Mouse (Mus musculus) neural tube, embryonic 11.5 days (tissue): ENCODE results near the gene Sptssb. TPM values are rescaled to one million over a fixed set of nuclear protein-coding genes. Genes with fewer than 3 reads are reported as not detected.

ENCODE experiments used
- ATAC-seq: fragments of 200-750 bp; cut with Nextera tagmentation; 2 replicates; pipeline ENCODE4 v1.8.0; 2017; ENCODE audit warnings: moderate number of reproducible peaks, mild to moderate bottlenecking, moderate TSS enrichment, moderate library complexity; ENCODE audit not compliant: insufficient read depth, low FRiP score, low TSS enrichment
- DNase-seq: peaks from one replicate; pipeline ENCODE4 v3.0.0-alpha.2; 2015; ENCODE audit warnings: low spot score
- H3K27ac ChIP-seq: fragments of 300-500 bp; sonication (generic); 2 replicates; pipeline ENCODE4 v1.5.1; 2014; ENCODE audit warnings: low read depth, mild to moderate bottlenecking, low read length
- H3K27me3 ChIP-seq: fragments of 300-500 bp; sonication (generic); 2 replicates; pipeline ENCODE4 v1.6.1; 2014; ENCODE audit warnings: mild to moderate bottlenecking, low read length, mixed read lengths; ENCODE audit not compliant: control insufficient read depth, insufficient read depth
- H3K36me3 ChIP-seq: fragments of 300-500 bp; sonication (generic); 2 replicates; pipeline ENCODE4 v1.6.1; 2014; ENCODE audit warnings: mild to moderate bottlenecking, low read length, moderate library complexity, mixed read lengths; ENCODE audit not compliant: control insufficient read depth, insufficient read depth
- H3K4me1 ChIP-seq: fragments of 300-500 bp; sonication (generic); 2 replicates; pipeline ENCODE4 v1.6.1; 2014; ENCODE audit warnings: low read length, mixed read lengths; ENCODE audit not compliant: control insufficient read depth, insufficient read depth
- H3K4me2 ChIP-seq: fragments of 300-500 bp; sonication (generic); 2 replicates; pipeline ENCODE4 v1.6.1; 2014; ENCODE audit warnings: low read depth, mild to moderate bottlenecking, moderate library complexity
- H3K4me3 ChIP-seq: fragments of 300-500 bp; sonication (generic); 2 replicates; pipeline ENCODE4 v1.5.1; 2014; ENCODE audit warnings: low read depth, low read length
- H3K9ac ChIP-seq: fragments of 300-500 bp; sonication (generic); 2 replicates; pipeline ENCODE4 v1.6.1; 2014; ENCODE audit warnings: mild to moderate bottlenecking, low read length
- H3K9me3 ChIP-seq: fragments of 300-500 bp; sonication (generic); 2 replicates; pipeline ENCODE4 v1.6.1; 2016; ENCODE audit warnings: low read length; ENCODE audit not compliant: control insufficient read depth
- WGBS: fragments of 180-500 bp; shearing (Covaris S2); extraction: QIAGEN DNeasy Blood & Tissue Kit; methylation state at CpG from one replicate; pipeline ENCODE4 v1.1.7; 2014; 5-methylcytosine and 5-hydroxymethylcytosine counted together
- polyA plus RNA-seq: library from polyadenylated mRNA; unstranded; fragments of >200 nt; fragmentation: Nextera tagmentation; extraction: Ambion mirVana; gene quantifications from 2 replicates; pipeline ENCODE4 v1.2.1, GENCODE M21; 2014

Sptssb gene
- polyA plus RNA-seq, 1 experiment from 2014 or later = 0.73 TPM

DNA sequence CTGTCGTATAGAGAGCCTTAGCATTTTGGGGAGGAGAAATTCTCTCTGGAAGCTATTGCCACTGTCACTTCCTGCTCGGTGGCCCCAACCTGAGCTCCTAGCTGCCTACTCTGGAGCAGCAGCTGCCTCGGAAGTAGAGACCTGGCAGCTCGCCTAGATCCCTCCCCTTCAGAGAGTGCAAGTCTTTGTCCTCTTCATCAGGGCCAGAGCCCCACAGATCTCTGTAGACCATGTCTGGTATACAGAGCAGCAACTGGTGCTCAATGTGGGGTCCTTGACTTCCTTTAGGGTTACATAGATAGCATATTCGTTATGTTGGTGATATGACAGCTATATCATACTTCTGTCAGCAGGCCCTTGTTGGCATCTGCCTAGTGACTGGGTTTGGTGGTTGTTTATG lies 41.3 kb downstream of the Sptssb start:
- DNase-seq (no peak), ATAC-seq (no peak)
- no peak overlapping the region for H3K4me3 ChIP-seq
- WGBS = 81% methylated on average over 5 of the region's 5 CpGs
- no peak overlapping the region for H3K27ac ChIP-seq
- H3K4me2 ChIP-seq = no peak overlapping the region
- H3K9ac ChIP-seq = no peak overlapping the region
- H3K4me1 ChIP-seq = no peaks in the 10 kb centered on the region
- H3K36me3 ChIP-seq = no peaks in the 10 kb centered on the region
- no peaks in the 10 kb centered on the region for H3K9me3 ChIP-seq
- no peaks in the 10 kb centered on the region for H3K27me3 ChIP-seq

DNA sequence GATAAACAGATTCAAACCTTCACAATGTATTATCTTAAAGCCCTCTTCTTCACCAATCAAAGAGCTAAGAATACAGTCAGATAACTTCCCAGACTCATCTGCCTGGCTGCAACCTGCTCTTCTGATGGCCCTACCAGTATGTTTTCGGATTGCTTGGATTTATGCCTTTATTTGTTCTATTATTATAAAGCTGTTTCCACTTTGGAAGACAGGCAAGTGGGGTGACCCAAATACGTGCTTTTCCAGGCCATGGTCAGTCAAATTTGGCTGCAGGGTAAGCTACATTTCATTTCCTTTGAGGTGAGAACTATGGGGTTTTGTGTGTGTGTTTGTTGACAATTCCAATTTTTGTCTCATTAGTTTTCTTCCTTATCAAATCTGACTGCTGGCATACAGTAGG lies 43.2 kb downstream of the Sptssb start:
- Histone ChIP-seq H3K4me2 (no peak overlapping the region), H3K36me3 (no peaks in the 10 kb centered on the region), H3K9ac (no peak overlapping the region), H3K9me3 (no peaks in the 10 kb centered on the region), H3K4me3 (no peak overlapping the region), H3K27me3 (no peaks in the 10 kb centered on the region), H3K4me1 (no peaks in the 10 kb centered on the region), H3K27ac (no peak overlapping the region)
- DNase-seq (no peak), ATAC-seq (no peak)
- 90% methylated on average over 2 of the region's 2 CpGs for WGBS

DNA sequence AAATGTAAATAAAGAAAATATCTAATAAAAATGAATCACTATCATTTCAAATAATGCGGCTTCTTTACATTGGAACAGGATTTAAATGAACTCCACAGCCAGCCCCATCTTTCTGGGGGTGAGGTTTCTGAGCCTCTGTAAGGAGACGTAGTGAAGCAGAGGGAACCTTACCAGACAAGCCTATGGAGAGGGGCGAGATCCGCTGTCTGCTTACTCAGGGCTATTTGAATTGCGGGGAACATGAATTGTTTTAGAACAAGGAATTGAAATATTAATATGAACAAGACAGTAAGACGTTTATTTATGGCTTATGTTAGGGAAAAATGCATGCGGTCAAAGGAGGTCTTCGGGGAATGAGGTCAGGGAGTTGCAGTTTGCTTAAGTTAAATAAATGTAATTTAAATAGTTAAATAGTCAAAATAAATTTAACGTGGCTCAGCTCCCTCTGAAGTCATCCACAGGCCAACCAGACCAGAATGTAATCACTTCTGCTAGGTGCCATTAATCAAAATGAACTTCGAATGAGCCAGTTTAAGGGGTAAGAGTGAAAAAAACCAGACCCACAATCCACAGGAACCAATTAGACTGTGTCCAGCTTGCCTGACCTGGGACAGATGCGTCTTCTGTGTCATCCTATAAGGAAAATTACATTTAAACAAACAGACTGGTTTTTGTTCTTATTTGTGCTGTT lies 46.6 kb downstream of the Sptssb start:
- Histone ChIP-seq H3K9me3 (no peaks in the 10 kb centered on the region), H3K4me3 (no peak overlapping the region), H3K9ac (no peak overlapping the region), H3K4me2 (no peak overlapping the region), H3K36me3 (no peaks in the 10 kb centered on the region), H3K4me1 (no peaks in the 10 kb centered on the region), H3K27ac (no peak overlapping the region), H3K27me3 (no peaks in the 10 kb centered on the region)
- WGBS = 70% methylated on average over 11 of the region's 11 CpGs
- DNase-seq (no peak), ATAC-seq (no peak)

DNA sequence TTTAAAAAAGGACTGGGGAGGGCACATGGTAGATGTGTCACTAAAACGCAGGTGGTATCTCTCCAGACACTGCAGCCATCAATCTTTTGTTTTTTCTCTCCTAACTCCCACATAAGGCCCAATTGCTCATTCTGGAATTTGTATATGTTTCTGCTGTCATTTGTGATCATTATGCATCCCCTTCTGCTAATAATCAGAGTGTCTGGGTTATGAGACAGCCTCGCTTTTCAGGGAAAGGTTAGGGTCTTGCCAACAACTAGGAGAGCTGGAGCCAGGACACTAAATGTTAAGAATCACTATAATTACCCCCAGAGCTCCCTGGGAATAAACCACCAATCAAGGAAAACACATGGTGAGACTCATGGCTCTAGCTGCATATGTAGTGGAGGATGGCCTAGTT lies 47.3 kb downstream of the Sptssb start:
- H3K36me3 ChIP-seq = no peaks in the 10 kb centered on the region
- no peak overlapping the region for H3K4me3 ChIP-seq
- no peaks in the 10 kb centered on the region for H3K4me1 ChIP-seq
- H3K27ac ChIP-seq = no peak overlapping the region
- DNase-seq (no peak), ATAC-seq (no peak)
- H3K9me3 ChIP-seq = no peaks in the 10 kb centered on the region
- WGBS = 83% methylated on average over 2 of the region's 2 CpGs
- H3K27me3 ChIP-seq = no peaks in the 10 kb centered on the region
- no peak overlapping the region for H3K4me2 ChIP-seq
- no peak overlapping the region for H3K9ac ChIP-seq

DNA sequence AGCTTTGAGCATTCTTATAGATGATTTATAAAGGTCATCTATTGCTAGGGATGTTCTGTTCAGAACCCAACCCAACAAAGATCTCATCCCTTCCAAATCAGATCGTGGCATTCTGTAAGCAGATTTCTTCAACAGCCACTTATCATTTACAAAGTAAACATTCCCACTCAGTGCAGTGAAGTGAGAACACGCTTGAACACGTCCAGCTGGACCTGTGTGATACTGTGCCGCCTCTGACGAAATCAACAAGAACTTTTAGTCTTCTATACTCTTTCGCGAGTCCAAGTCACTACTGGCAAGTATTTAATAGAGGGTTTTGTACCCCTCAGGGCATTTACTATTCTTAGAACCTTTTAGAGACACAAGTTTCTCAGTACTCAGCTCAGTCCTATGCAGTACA lies 51.3 kb downstream of the Sptssb start:
- H3K9me3 ChIP-seq = no peaks in the 10 kb centered on the region
- no peaks in the 10 kb centered on the region for H3K4me1 ChIP-seq
- H3K9ac ChIP-seq = no peak overlapping the region
- no peak overlapping the region for H3K4me2 ChIP-seq
- 89% methylated on average over 7 of the region's 7 CpGs for WGBS
- H3K27me3 ChIP-seq = no peaks in the 10 kb centered on the region
- no peak overlapping the region for H3K4me3 ChIP-seq
- DNase-seq (no peak), ATAC-seq (no peak)
- H3K27ac ChIP-seq = no peak overlapping the region
- H3K36me3 ChIP-seq = no peaks in the 10 kb centered on the region

DNA sequence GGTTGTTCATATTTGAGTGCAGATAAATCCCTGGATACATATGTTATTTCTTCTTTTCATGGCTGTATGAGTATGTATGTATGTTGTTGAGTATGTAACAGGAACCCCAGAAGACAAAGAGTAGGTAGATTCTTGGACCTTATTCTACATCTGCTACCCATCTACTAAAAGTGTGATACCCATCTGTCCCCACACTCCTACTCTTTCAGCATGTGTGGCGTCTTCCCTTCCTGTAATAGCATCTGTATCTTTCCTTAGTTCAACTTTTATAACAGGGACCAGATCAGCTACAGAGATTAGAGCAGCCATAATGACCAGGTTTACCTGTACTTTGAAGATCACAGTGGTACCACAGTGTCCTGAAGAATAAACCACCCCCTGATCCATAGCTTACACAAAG lies 56.6 kb downstream of the Sptssb start:
- no peaks in the 10 kb centered on the region for H3K27me3 ChIP-seq
- no peaks in the 10 kb centered on the region for H3K9me3 ChIP-seq
- no peak for DNase-seq
- no peak overlapping the region for H3K4me3 ChIP-seq
- no peak overlapping the region for H3K27ac ChIP-seq
- H3K4me2 ChIP-seq = no peak overlapping the region
- no peaks in the 10 kb centered on the region for H3K36me3 ChIP-seq
- H3K4me1 ChIP-seq = no peaks in the 10 kb centered on the region
- WGBS = 78% methylated on average over 1 of the region's 1 CpGs
- no peak for ATAC-seq
- H3K9ac ChIP-seq = no peak overlapping the region

DNA sequence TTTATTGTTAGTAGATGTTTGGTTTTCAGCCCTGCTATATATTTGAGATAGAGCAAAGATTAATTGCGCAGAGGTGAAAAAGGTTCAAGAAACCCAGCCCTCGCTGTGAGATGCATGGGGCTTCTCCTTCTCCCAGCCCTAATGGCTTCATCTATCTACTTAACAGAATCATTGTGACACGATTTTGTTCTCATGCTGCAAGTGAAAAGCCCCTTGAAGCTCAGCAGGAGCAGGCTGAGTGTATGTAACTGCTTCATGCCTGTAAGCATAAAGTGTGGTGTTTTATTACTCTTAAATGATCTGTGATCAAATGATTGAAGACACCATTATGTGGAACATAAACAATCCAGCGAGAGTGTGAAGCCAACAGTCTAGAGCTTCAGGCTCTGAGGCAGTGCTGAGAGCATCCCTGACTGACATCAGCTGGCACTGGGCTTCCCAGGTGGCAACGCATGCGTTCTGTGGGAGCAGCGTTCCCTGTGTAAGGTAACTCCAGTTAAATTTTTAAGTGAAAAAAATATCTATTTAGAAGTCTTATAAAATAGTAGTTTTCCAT lies 58.8 kb downstream of the Sptssb start:
- DNase-seq (peak; percentile 40), ATAC-seq (no peak)
- H3K9ac ChIP-seq = no peak overlapping the region
- H3K36me3 ChIP-seq = no peaks in the 10 kb centered on the region
- no peaks in the 10 kb centered on the region for H3K4me1 ChIP-seq
- H3K27me3 ChIP-seq = no peaks in the 10 kb centered on the region
- H3K4me2 ChIP-seq = no peak overlapping the region
- no peak overlapping the region for H3K4me3 ChIP-seq
- no peak overlapping the region for H3K27ac ChIP-seq
- WGBS = 48% methylated on average over 7 of the region's 7 CpGs
- no peaks in the 10 kb centered on the region for H3K9me3 ChIP-seq

DNA sequence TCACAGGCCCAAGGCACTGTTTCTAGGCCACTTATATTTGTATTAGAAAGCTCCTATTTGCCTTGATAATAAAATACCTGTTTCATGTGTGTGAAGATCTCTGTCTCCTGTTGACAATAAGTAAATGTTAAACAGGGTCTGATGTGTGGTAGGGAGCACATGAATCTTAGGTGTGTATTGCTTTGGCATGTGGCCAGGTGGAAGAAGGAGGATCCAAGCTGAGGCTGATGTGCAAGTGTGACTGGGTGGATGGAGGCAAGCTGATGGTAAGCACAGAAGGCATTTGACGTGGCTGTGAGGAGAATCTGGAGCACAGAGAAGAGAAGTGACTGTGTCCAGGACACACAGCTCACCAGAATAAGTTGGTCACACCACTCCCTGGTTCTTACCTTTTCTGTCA lies 60.6 kb downstream of the Sptssb start:
- Histone ChIP-seq H3K4me1 (no peaks in the 10 kb centered on the region), H3K9me3 (no peaks in the 10 kb centered on the region), H3K4me3 (no peak overlapping the region), H3K27ac (no peak overlapping the region), H3K4me2 (no peak overlapping the region), H3K27me3 (no peaks in the 10 kb centered on the region), H3K36me3 (no peaks in the 10 kb centered on the region), H3K9ac (no peak overlapping the region)
- DNase-seq = no peak
- 73% methylated on average over 1 of the region's 1 CpGs for WGBS
- ATAC-seq = no peak

DNA sequence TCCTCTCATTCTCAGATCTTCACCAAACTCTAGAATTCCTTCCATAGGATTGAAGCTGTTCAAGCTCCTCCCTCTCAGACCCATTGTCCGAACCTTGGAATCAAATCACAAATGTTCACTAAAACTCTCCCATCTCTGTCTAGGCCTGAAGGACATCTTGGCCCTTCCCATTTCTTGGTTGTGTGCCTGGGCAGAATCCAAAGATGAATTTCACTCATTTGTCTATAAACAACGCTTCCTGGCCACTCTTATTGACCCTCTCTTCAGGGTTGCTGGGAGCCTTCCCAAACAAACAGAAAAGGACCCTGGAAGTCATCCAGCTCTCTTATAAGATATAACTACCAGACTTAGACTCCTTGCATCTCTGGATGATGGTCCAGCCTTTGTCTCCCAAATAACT lies 61.8 kb downstream of the Sptssb start:
- no peak overlapping the region for H3K27ac ChIP-seq
- H3K9ac ChIP-seq = no peak overlapping the region
- no peaks in the 10 kb centered on the region for H3K36me3 ChIP-seq
- 89% methylated on average over 2 of the region's 2 CpGs for WGBS
- no peaks in the 10 kb centered on the region for H3K4me1 ChIP-seq
- H3K4me2 ChIP-seq = no peak overlapping the region
- DNase-seq (no peak), ATAC-seq (no peak)
- no peaks in the 10 kb centered on the region for H3K27me3 ChIP-seq
- no peak overlapping the region for H3K4me3 ChIP-seq
- H3K9me3 ChIP-seq = no peaks in the 10 kb centered on the region
